In the genomic region with DNA sequence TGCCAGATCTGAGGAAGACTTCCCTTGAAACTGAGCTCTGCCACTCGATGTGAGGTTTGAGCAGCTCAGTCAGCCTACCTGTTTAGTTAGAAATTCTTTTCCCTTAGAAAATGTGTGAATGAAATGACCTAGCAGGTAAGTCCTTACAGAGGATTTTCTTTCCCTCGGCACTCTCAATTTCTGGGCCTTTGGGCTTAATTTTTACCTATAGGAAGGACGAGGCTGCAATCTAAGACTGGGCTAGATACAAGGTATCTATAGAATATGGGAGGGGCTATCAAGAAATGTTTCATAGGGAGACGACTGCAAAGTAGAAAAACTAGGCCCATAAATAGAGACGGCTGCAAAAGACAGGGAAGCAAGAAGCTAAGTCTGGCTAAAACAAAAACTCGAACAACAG, we compare ENCODE assay signal across 8 mouse cellular contexts. TPM values are rescaled to one million over a fixed set of nuclear protein-coding genes. Genes with fewer than 3 reads are reported as not detected.
DNase-seq lines count a peak whose midpoint lies in the region; ATAC-seq and TF ChIP-seq lines count a peak whose summit lies in the region.

No protein-coding gene starts in this region.

- no peak for DNase-seq in layer of hippocampus, adult 2 months (ENCODE audit: low spot score in 2 of 2)
- DNase-seq in layer of hippocampus, adult 8-10 months (ENCODE audit: low spot score in 2 of 2) = no peak
- DNase-seq in c-Kit-positive CD71-positive TER-119-positive erythroid progenitor cells, embryonic 14.5 days (ENCODE audit: low spot score) = peak; percentile 36
- peak; percentile 55 for DNase-seq in intestine, embryonic 14.5 days (ENCODE audit: low spot score)
- no peak for DNase-seq in embryo, embryonic 9.5 days (ENCODE audit: extremely low spot score)
- DNase-seq in gastrocnemius, postnatal 36 days = no peak
- no peak for DNase-seq in cerebellum, postnatal 4 days (ENCODE audit: low spot score in 2 of 2)

- H3K4me2 ChIP-seq in intestine, embryonic 14.5 days (ENCODE audit: low read length) = peak overlapping the region; percentile 85
- H3K4me2 ChIP-seq in neural tube, embryonic 13.5 days = peak overlapping the region; percentile 67

- no peak for TF ChIP-seq CTCF in layer of hippocampus, adult 2 months (conservative IDR thresholded peaks at IDR 0.05)

- H3K27me3 ChIP-seq in intestine, embryonic 14.5 days (replicated peaks; ENCODE audit: control insufficient read depth, insufficient read depth, low read length) = no peaks in the 10 kb centered on the region
- no peaks in the 10 kb centered on the region for H3K27me3 ChIP-seq in neural tube, embryonic 13.5 days

- H3K9me3 ChIP-seq in intestine, embryonic 14.5 days (ENCODE audit: control insufficient read depth, low read length) = no peaks in the 10 kb centered on the region
- H3K9me3 ChIP-seq in neural tube, embryonic 13.5 days = no peaks in the 10 kb centered on the region

- 7% methylated on average over 6 of the region's 6 CpGs for WGBS in intestine, embryonic 14.5 days
- WGBS in neural tube, embryonic 13.5 days = 10% methylated on average over 6 of the region's 6 CpGs

- H3K9ac ChIP-seq in intestine, embryonic 14.5 days (ENCODE audit: low read length) = peak overlapping the region; percentile 55
- H3K9ac ChIP-seq in neural tube, embryonic 13.5 days = peak overlapping the region; percentile 84

- peak overlapping the region; percentile 89 for H3K27ac ChIP-seq in layer of hippocampus, adult 2 months
- H3K27ac ChIP-seq in intestine, embryonic 14.5 days (ENCODE audit: low read depth) = peak overlapping the region; percentile 4; the same call in 1 of the 2 replicates
- H3K27ac ChIP-seq in neural tube, embryonic 13.5 days (replicated peaks) = peak overlapping the region; percentile 87

- peaks cover 19% of the 10 kb centered on the region; the same call in 1 of the 2 replicates for H3K36me3 ChIP-seq in intestine, embryonic 14.5 days (ENCODE audit: control insufficient read depth, insufficient read depth, low read length)
- H3K36me3 ChIP-seq in neural tube, embryonic 13.5 days = peaks cover 17% of the 10 kb centered on the region

- no peak for ATAC-seq in intestine, embryonic 14.5 days (replicated peaks; ENCODE audit: low FRiP score, low TSS enrichment, low read depth)
- no peak for ATAC-seq in neural tube, embryonic 13.5 days (ENCODE audit: low read depth)

- intact Hi-C loops in gastrocnemius, postnatal 36 days (cut with DNase I) = loop anchor here (5.0 kb wide), 1 partner anchor 51 kb away; the partner anchor contains the start of gene Mios

- no peaks in the 10 kb centered on the region; the same call in 1 of the 2 replicates for H3K4me1 ChIP-seq in intestine, embryonic 14.5 days (replicated peaks; ENCODE audit: control insufficient read depth, insufficient read depth, low read length)
- peaks cover 22% of the 10 kb centered on the region for H3K4me1 ChIP-seq in neural tube, embryonic 13.5 days (replicated peaks)

- H3K4me3 ChIP-seq in layer of hippocampus, adult 2 months = peak overlapping the region; percentile 98
- H3K4me3 ChIP-seq in intestine, embryonic 14.5 days (ENCODE audit: low read depth, low read length) = peak overlapping the region; percentile 62
- peak overlapping the region; percentile 81 for H3K4me3 ChIP-seq in neural tube, embryonic 13.5 days

RNA-seq across cellular contexts. Expression of gene Rpa3, which starts 0.7 kb away (rescaled TPM):
- 10 to 100 TPM; 11.4 to 16.8 TPM for total RNA-seq in layer of hippocampus, adult 2 months (2021)
- 10 to 100 TPM; 12.3 to 15.6 (median 14.2) TPM for total RNA-seq in layer of hippocampus, adult 8-10 months (2022)
- polyA plus RNA-seq in intestine, embryonic 14.5 days (2014; fragmentation: Nextera tagmentation; extraction: Ambion mirVana) = 158 and 160 TPM in 2 replicates
- 74.3 and 85.5 TPM in 2 replicates for polyA plus RNA-seq in neural tube, embryonic 13.5 days (2015; fragmentation: Nextera tagmentation; extraction: Ambion mirVana)
- total RNA-seq in gastrocnemius, postnatal 36 days (2021) = 1 to 10 TPM; 7.1 to 10.0 TPM

RNA-seq across cellular contexts. Expression of gene Umad1, which starts 0.8 kb away (rescaled TPM):
- total RNA-seq in layer of hippocampus, adult 2 months (2021) = 10 to 100 TPM; 34.6 to 39.0 TPM
- 10 to 100 TPM; 33.2 to 40.9 (median 37.7) TPM for total RNA-seq in layer of hippocampus, adult 8-10 months (2022)
- 21.0 and 22.6 TPM in 2 replicates for polyA plus RNA-seq in intestine, embryonic 14.5 days (2014; fragmentation: Nextera tagmentation; extraction: Ambion mirVana)
- 42.6 and 43.1 TPM in 2 replicates for polyA plus RNA-seq in neural tube, embryonic 13.5 days (2015; fragmentation: Nextera tagmentation; extraction: Ambion mirVana)
- total RNA-seq in gastrocnemius, postnatal 36 days (2021) = 10 to 100 TPM in 1 of 2 experiments, 1 to 10 TPM in 1; 9.4 to 12.0 TPM

RNA-seq across cellular contexts. Expression of gene Gm45062, which starts 0.9 kb away (rescaled TPM):
- 1 to 10 TPM; 2.3 to 4.6 TPM for total RNA-seq in layer of hippocampus, adult 2 months (2021)
- total RNA-seq in layer of hippocampus, adult 8-10 months (2022) = 1 to 10 TPM; 4.6 to 6.6 (median 5.0) TPM
- polyA plus RNA-seq in intestine, embryonic 14.5 days (2014; fragmentation: Nextera tagmentation; extraction: Ambion mirVana) = 8.6 and 10.7 TPM in 2 replicates
- 15.9 and 23.6 TPM in 2 replicates for polyA plus RNA-seq in neural tube, embryonic 13.5 days (2015; fragmentation: Nextera tagmentation; extraction: Ambion mirVana)
- total RNA-seq in gastrocnemius, postnatal 36 days (2021) = not detected

RNA-seq across cellular contexts. Expression of gene Mios, which starts 49.3 kb away (rescaled TPM):
- total RNA-seq in layer of hippocampus, adult 2 months (2021) = 10 to 100 TPM; 25.0 to 26.9 TPM
- total RNA-seq in layer of hippocampus, adult 8-10 months (2022) = 10 to 100 TPM; 23.8 to 25.1 (median 25.0) TPM
- polyA plus RNA-seq in intestine, embryonic 14.5 days (2014; fragmentation: Nextera tagmentation; extraction: Ambion mirVana) = 25.2 and 29.3 TPM in 2 replicates
- 26.0 and 28.0 TPM in 2 replicates for polyA plus RNA-seq in neural tube, embryonic 13.5 days (2015; fragmentation: Nextera tagmentation; extraction: Ambion mirVana)
- 10 to 100 TPM; 12.6 to 15.8 TPM for total RNA-seq in gastrocnemius, postnatal 36 days (2021)

Comparison
In these comparisons a context has a peak if more than half of its experiments do, and no peak if none do; other contexts are left out.
1. DNase-seq: peak in c-Kit-positive CD71-positive TER-119-positive erythroid progenitor cells, embryonic 14.5 days (single experiment) and intestine, embryonic 14.5 days (single experiment); none in layer of hippocampus, adult 2 months (0 of 2), layer of hippocampus, adult 8-10 months (0 of 2), embryo, embryonic 9.5 days (single experiment), gastrocnemius, postnatal 36 days (0 of 2) and cerebellum, postnatal 4 days (0 of 2).
2. H3K27ac ChIP-seq: peak in every context shown above with its lines; median percentile 89 in layer of hippocampus, adult 2 months; 87 in neural tube, embryonic 13.5 days; 4 in intestine, embryonic 14.5 days.
3. Peak in every context shown above with its lines, with median percentiles within 50 percentile points of each other: H3K4me3 ChIP-seq.